Mouse (Mus musculus) ZHBTc4 (cell line): Measurements from ENCODE around the gene Kcnh3.
"Not testable (repeated sequence)": the region's sequence is repeated elsewhere in the genome, so short reads cannot be mapped to it uniquely, and the experiment has no call there.

Source experiments
- DNase-seq: peaks from one replicate; pipeline ENCODE4 v3.0.0-alpha.2; 2011; ENCODE audit warnings: low read depth, low spot score

Gene Kcnh3

GRCm38 (mm10) chr15:99240129-99240528 is 15.5 kb downstream of the Kcnh3 start:
- DNase-seq, result peak; percentile 59

GRCm38 (mm10) chr15:99241249-99241648 is 16.6 kb downstream of the Kcnh3 start:
- DNase-seq, result no peak

- DNase-seq, result no peak
These were observed 17.4 kb downstream of the Kcnh3 start for GRCm38 (mm10) chr15:99242045-99242444.

GRCm38 (mm10) chr15:99246736-99247135 is 22.1 kb downstream of the Kcnh3 start:
- DNase-seq, result not testable (repeated sequence)

- DNase-seq, result no peak
These were observed 24.3 kb downstream of the Kcnh3 start for GRCm38 (mm10) chr15:99248972-99249371.

GRCm38 (mm10) chr15:99249938-99250337 is 25.3 kb downstream of the Kcnh3 start:
- no peak for DNase-seq

- not testable (repeated sequence) for DNase-seq
These were observed 26.4 kb downstream of the Kcnh3 start for GRCm38 (mm10) chr15:99251111-99251510.

GRCm38 (mm10) chr15:99251626-99252380 is 27.1 kb downstream of the Kcnh3 start, which contains the start of gene Mcrs1:
Mcrs1 (minus strand) TSS chr15:99251961.
- DNase-seq, result peak; percentile 99

- DNase-seq, result no peak
These were observed 27.9 kb downstream of the Kcnh3 start for GRCm38 (mm10) chr15:99252381-99253174.

- DNase-seq, result not testable (repeated sequence)
These were observed 28.5 kb downstream of the Kcnh3 start for GRCm38 (mm10) chr15:99253175-99253479.

- DNase-seq, result no peak
These were observed 29.1 kb downstream of the Kcnh3 start for GRCm38 (mm10) chr15:99253772-99254171.

GRCm38 (mm10) chr15:99254477-99255005 is 29.9 kb downstream of the Kcnh3 start:
- DNase-seq, result peak; percentile 50

GRCm38 (mm10) chr15:99255241-99255749 is 30.6 kb downstream of the Kcnh3 start:
- DNase-seq, result no peak

GRCm38 (mm10) chr15:99259167-99259729 is 34.6 kb downstream of the Kcnh3 start:
- DNase-seq, result no peak

GRCm38 (mm10) chr15:99259730-99260252 is 35.1 kb downstream of the Kcnh3 start:
- DNase-seq, result peak; percentile 89

- DNase-seq, result no peak
These were observed 38.0 kb downstream of the Kcnh3 start for GRCm38 (mm10) chr15:99262702-99263101.

GRCm38 (mm10) chr15:99264363-99264762 is 39.7 kb downstream of the Kcnh3 start:
- DNase-seq, result no peak

GRCm38 (mm10) chr15:99265679-99266078 is 41.0 kb downstream of the Kcnh3 start:
- peak; percentile 94 for DNase-seq

- DNase-seq, result no peak
These were observed 51.4 kb downstream of the Kcnh3 start for GRCm38 (mm10) chr15:99276095-99276494.

- DNase-seq, result no peak
These were observed 53.6 kb downstream of the Kcnh3 start for GRCm38 (mm10) chr15:99278271-99278670.

- DNase-seq, result peak; percentile 65
These were observed 58.8 kb downstream of the Kcnh3 start for GRCm38 (mm10) chr15:99283456-99283855.
